18 mouse cellular contexts compared by ENCODE assay signal in genomic region chr2:29691507-29691906, GRCm38 (mm10). TPM values are rescaled to one million over a fixed set of nuclear protein-coding genes. Genes with fewer than 3 reads are reported as not detected.
A peak's percentile ranks its signal among the peaks of the same experiment; 100 is the strongest.
DNase-seq lines count a peak whose midpoint lies in the region; ATAC-seq and TF ChIP-seq lines count a peak whose summit lies in the region.
"Had no signal": no experiment of that assay in that cellular context is flagged by ENCODE, and none has a peak within 500 bp of the region (broad histone marks: within the 10 kb centered on the region; RNA-seq: fewer than 3 reads in every experiment).

No protein-coding gene starts in this region.

- peaks cover 57% of the 10 kb centered on the region for H3K36me3 ChIP-seq in heart, embryonic 12.5 days
- peaks cover 16% of the 10 kb centered on the region; the same call in 1 of the 2 replicates for H3K36me3 ChIP-seq in lung, postnatal 0 days (ENCODE audit: insufficient read depth, low read length)
- peaks cover 66% of the 10 kb centered on the region for H3K36me3 ChIP-seq in hindbrain, embryonic 12.5 days

- no peaks in the 10 kb centered on the region for H3K9me3 ChIP-seq in heart, embryonic 12.5 days (replicated peaks)
- no peaks in the 10 kb centered on the region for H3K9me3 ChIP-seq in lung, postnatal 0 days (ENCODE audit: low read length)
- no peaks in the 10 kb centered on the region for H3K9me3 ChIP-seq in hindbrain, embryonic 12.5 days (replicated peaks)
- H3K9me3 ChIP-seq: liver, embryonic 15.5 days; megakaryocyte, embryonic 14.5 days had no signal

- 55% methylated on average over 6 of the region's 6 CpGs for WGBS in heart, embryonic 12.5 days
- WGBS in lung, postnatal 0 days = 61% methylated on average over 6 of the region's 6 CpGs
- 81% methylated on average over 6 of the region's 6 CpGs for WGBS in hindbrain, embryonic 12.5 days

- H3K9ac ChIP-seq in heart, embryonic 12.5 days = no peak overlapping the region
- no peak overlapping the region for H3K9ac ChIP-seq in lung, postnatal 0 days (replicated peaks; ENCODE audit: low read depth)
- H3K9ac ChIP-seq in hindbrain, embryonic 12.5 days = no peak overlapping the region
- H3K9ac ChIP-seq: hindbrain, embryonic 14.5 days; liver, embryonic 15.5 days had no signal

- no peak overlapping the region for H3K4me2 ChIP-seq in heart, embryonic 12.5 days
- no peak overlapping the region for H3K4me2 ChIP-seq in lung, postnatal 0 days (replicated peaks; ENCODE audit: low read depth, low read length)
- no peak overlapping the region for H3K4me2 ChIP-seq in hindbrain, embryonic 12.5 days (replicated peaks)
- H3K4me2 ChIP-seq: hindbrain, embryonic 14.5 days; liver, embryonic 15.5 days had no signal

- H3K27me3 ChIP-seq in heart, embryonic 12.5 days (replicated peaks) = no peaks in the 10 kb centered on the region
- no peaks in the 10 kb centered on the region for H3K27me3 ChIP-seq in lung, postnatal 0 days (replicated peaks; ENCODE audit: insufficient read depth, low read length)
- no peaks in the 10 kb centered on the region for H3K27me3 ChIP-seq in hindbrain, embryonic 12.5 days
- H3K27me3 ChIP-seq: liver, embryonic 15.5 days; megakaryocyte, embryonic 14.5 days had no signal

- no peak for TF ChIP-seq EP300 in lung, postnatal 0 days (IDR thresholded peaks at IDR 0.05)

- no peak for DNase-seq in heart, postnatal 10 days
- DNase-seq in lung, postnatal 0 days (ENCODE audit: low spot score) = no peak
- no peak for DNase-seq in lung, postnatal 10 days
- DNase-seq in ZHBTc4 (ENCODE audit: low read depth, low spot score) = peak; percentile 89
- no peak for DNase-seq in thymus, postnatal 25 days
- no peak for DNase-seq in cerebellum, postnatal 36 days
- DNase-seq: cerebellum, adult 11 months; heart, adult 11 months; kidney, adult 18-20 months had no signal

- no peak for TF ChIP-seq CTCF in lung, postnatal 0 days (IDR thresholded peaks at IDR 0.05)

- intact Hi-C loops in heart, postnatal 10 days (cut with DNase I) = loop anchor here (5.0 kb wide), 1 partner anchor 74 kb away; the partner anchor contains the start of gene Rapgef1

- H3K4me1 ChIP-seq in heart, embryonic 12.5 days (replicated peaks) = peaks cover 25% of the 10 kb centered on the region
- no peaks in the 10 kb centered on the region for H3K4me1 ChIP-seq in lung, postnatal 0 days (ENCODE audit: insufficient read depth, low read depth, low read length)
- H3K4me1 ChIP-seq in hindbrain, embryonic 12.5 days = no peaks in the 10 kb centered on the region

- H3K4me3 ChIP-seq in heart, embryonic 12.5 days = no peak overlapping the region
- no peak overlapping the region for H3K4me3 ChIP-seq in lung, postnatal 0 days (ENCODE audit: low read depth, low read length)
- no peak overlapping the region for H3K4me3 ChIP-seq in hindbrain, embryonic 12.5 days
- H3K4me3 ChIP-seq: erythroblast, embryonic 14.5 days; liver, embryonic 15.5 days; megakaryocyte, embryonic 14.5 days had no signal

- H3K27ac ChIP-seq in heart, embryonic 12.5 days (ENCODE audit: poor library complexity, severe bottlenecking) = no peak overlapping the region
- H3K27ac ChIP-seq in lung, postnatal 0 days (ENCODE audit: low read length) = no peak overlapping the region
- H3K27ac ChIP-seq in hindbrain, embryonic 12.5 days = no peak overlapping the region
- H3K27ac ChIP-seq: hindbrain, embryonic 14.5 days; liver, embryonic 15.5 days had no signal

- ATAC-seq in heart, embryonic 12.5 days (ENCODE audit: insufficient number of reproducible peaks, low FRiP score) = peak; percentile 33; the same call in 1 of the 2 replicates
- peak; percentile 70 for ATAC-seq in lung, postnatal 0 days
- no peak for ATAC-seq in hindbrain, embryonic 12.5 days (ENCODE audit: low FRiP score)

RNA-seq across cellular contexts. Expression of gene Gm13420, which starts 60.0 kb away (rescaled TPM):
- not detected in 2 replicates for polyA plus RNA-seq in heart, embryonic 12.5 days (2016; fragmentation: Nextera tagmentation; extraction: Ambion mirVana)
- total RNA-seq in heart, postnatal 10 days (2021) = not detected
- polyA plus RNA-seq in lung, postnatal 0 days (2015; fragmentation: Nextera tagmentation; extraction: Ambion mirVana) = 0.21 and 0.37 TPM in 2 replicates
- not detected in 2 replicates for polyA plus RNA-seq in hindbrain, embryonic 12.5 days (2016; fragmentation: Nextera tagmentation; extraction: Ambion mirVana)
- total RNA-seq: common myeloid progenitor, adult 5-6 weeks; neutrophil, adult 5-6 weeks had no signal
- polyA plus RNA-seq: erythroblast, embryonic 14.5 days; limb, embryonic 11.5 days had no signal
